Mouse (Mus musculus) regulatory T cell (primary cell): Measurements from ENCODE around the gene Aldh4a1.

Experiments
- in situ Hi-C: fragments of 300-600 bp; cut with MboI, MseI; formaldehyde crosslinking; loops from one replicate; pipeline ENCODE4 v1.15.1; 2025; ENCODE audit warnings: high pct_unique_total_duplicates

The Aldh4a1 gene

GRCm38 (mm10) chr4:139616276-139617000 is 6.2 kb upstream of the Aldh4a1 start:
- in situ Hi-C loops, result no loop called here

GRCm38 (mm10) chr4:139617001-139617364 is 5.7 kb upstream of the Aldh4a1 start:
- in situ Hi-C loops, result no loop called here

- in situ Hi-C loops, result no loop called here
Observed at GRCm38 (mm10) chr4:139619765-139620164, 2.9 kb upstream of the Aldh4a1 start.

- in situ Hi-C loops, result no loop called here
Observed at GRCm38 (mm10) chr4:139623434-139624115, 909 bp downstream of the Aldh4a1 start.

GRCm38 (mm10) chr4:139624116-139624489 is 1.4 kb downstream of the Aldh4a1 start:
- in situ Hi-C loops, result no loop called here

- in situ Hi-C loops, result no loop called here
Observed at GRCm38 (mm10) chr4:139624706-139625105, 2.0 kb downstream of the Aldh4a1 start.

- in situ Hi-C loops, result no loop called here
Observed at GRCm38 (mm10) chr4:139627361-139627760, 4.7 kb downstream of the Aldh4a1 start.

GRCm38 (mm10) chr4:139630171-139630570 is 7.5 kb downstream of the Aldh4a1 start:
- in situ Hi-C loops, result loop anchor here (5.0 kb wide), 1 partner anchor 158 kb away; no protein-coding TSS in a partner anchor

GRCm38 (mm10) chr4:139631141-139631540 is 8.5 kb downstream of the Aldh4a1 start:
- in situ Hi-C loops, result loop anchor here (5.0 kb wide), 1 partner anchor 159 kb away; no protein-coding TSS in a partner anchor

- in situ Hi-C loops, result loop anchor here (5.0 kb wide), 1 partner anchor 159 kb away; no protein-coding TSS in a partner anchor
Observed at GRCm38 (mm10) chr4:139631569-139632253, 9.0 kb downstream of the Aldh4a1 start.

GRCm38 (mm10) chr4:139632254-139632580 is 9.6 kb downstream of the Aldh4a1 start:
- in situ Hi-C loops, result loop anchor here (5.0 kb wide), 1 partner anchor 160 kb away; no protein-coding TSS in a partner anchor

- in situ Hi-C loops, result no loop called here
Observed at GRCm38 (mm10) chr4:139636373-139636772, 13.7 kb downstream of the Aldh4a1 start.

- in situ Hi-C loops, result no loop called here
Observed at GRCm38 (mm10) chr4:139637847-139638246, 15.2 kb downstream of the Aldh4a1 start.

GRCm38 (mm10) chr4:139638356-139638755 is 15.7 kb downstream of the Aldh4a1 start:
- in situ Hi-C loops, result no loop called here

GRCm38 (mm10) chr4:139639801-139640200 is 17.1 kb downstream of the Aldh4a1 start:
- in situ Hi-C loops, result no loop called here

- in situ Hi-C loops, result no loop called here
Observed at GRCm38 (mm10) chr4:139640333-139640732, 17.7 kb downstream of the Aldh4a1 start.

GRCm38 (mm10) chr4:139640775-139641174 is 18.1 kb downstream of the Aldh4a1 start:
- in situ Hi-C loops, result no loop called here

- in situ Hi-C loops, result no loop called here
Observed at GRCm38 (mm10) chr4:139641829-139642425, 19.3 kb downstream of the Aldh4a1 start.

GRCm38 (mm10) chr4:139643972-139644371 is 21.3 kb downstream of the Aldh4a1 start:
- in situ Hi-C loops, result no loop called here

- in situ Hi-C loops, result no loop called here
Observed at GRCm38 (mm10) chr4:139646916-139647315, 24.2 kb downstream of the Aldh4a1 start.

- in situ Hi-C loops, result no loop called here
Observed at GRCm38 (mm10) chr4:139650086-139650743, 27.5 kb downstream of the Aldh4a1 start.

- in situ Hi-C loops, result no loop called here
Observed at GRCm38 (mm10) chr4:139650907-139651306, 28.2 kb downstream of the Aldh4a1 start.
